Mouse (Mus musculus) duodenum, adult 2 months (tissue): ENCODE results near the gene Parp6. TPM values are rescaled to one million over a fixed set of nuclear protein-coding genes. Genes with fewer than 3 reads are reported as not detected.

Source experiments
- polyA plus RNA-seq: library from polyadenylated mRNA; depleted of rRNA; stranded (reverse); fragments of >200 nt; gene quantifications from 2 replicates; pipeline ENCODE4 v1.2.3, GENCODE M21; 2012; ENCODE audit warnings: low replicate concordance; rRNA removed

The Parp6 gene
- polyA plus RNA-seq = 4.0 and 5.6 TPM in 2 replicates

GRCm38 (mm10) chr9:59616622-59617306 lies at the start of gene Parp6:
TSS of gene Parp6 (plus strand) at chr9:59617284.

DNA sequence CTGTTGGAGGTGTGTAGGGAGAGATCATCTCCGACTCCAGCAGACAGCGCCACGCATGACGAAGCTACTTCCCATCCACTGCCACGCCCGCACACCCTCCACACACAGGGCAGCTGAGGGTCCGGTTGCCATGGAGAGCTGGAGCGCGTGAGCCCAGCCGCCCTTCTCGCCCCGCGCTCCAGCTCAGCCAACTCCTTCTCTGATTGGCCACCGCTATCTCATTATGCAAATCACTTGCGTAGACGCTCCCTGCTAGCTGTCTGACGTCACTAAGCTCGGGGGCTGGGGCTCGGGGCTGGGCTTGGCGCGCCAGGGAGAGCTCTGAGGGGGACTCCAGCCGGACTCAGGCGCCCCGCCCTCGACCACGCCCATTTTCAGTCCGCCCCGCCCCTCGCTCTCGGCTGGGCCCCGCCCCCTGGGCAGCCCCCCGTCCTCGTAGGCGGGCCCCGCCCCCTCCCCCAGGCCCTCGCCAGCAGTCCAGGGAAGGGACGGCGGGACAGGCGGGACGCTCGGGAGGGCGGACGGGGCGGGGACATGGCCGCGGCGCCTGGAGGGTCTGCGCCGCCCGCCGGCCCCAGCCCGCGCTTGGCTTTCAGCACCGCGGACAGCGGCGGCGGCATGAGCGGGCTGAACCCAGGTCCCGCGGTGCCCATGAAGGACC lies 39.1 kb upstream of the Parp6 start, which contains the start of gene Celf6:
Gene Celf6, plus strand, starts transcription at position 74 of the 661 bp plus-strand sequence.

DNA sequence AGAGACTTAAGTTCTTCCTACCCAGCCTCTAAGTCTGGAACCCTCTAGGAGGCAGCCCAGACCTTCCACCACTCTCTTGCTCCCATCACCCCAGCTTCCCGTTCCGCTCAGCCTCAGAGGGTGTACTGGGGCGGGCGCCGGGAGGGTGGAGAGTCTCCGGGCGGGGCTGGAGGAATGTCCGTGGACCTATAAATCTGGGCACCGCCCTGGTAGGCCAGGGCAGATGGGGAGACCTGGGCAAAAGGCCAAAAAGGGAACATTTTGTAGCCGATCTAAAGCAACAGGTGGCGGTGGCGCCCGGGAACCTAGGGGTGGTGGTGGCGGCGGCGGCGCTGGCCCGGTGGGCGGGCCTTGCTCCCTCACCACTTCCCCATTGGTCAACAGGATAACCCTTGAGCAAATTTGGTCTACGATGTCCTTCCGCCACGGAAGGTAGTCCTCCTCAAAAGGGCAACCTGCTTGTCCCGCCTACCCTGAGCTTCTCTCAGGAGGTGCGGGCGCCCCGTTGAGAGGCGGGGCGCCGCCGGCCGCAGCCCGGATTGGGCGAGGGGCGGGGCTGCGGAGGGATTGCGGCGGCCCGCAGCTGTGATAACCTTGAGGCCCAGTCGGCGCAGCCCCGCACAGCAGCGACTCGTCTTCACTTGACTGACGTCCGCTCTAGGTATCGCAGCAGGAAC lies 39.0 kb downstream of the Parp6 start, which contains the start of gene Pkm:
Gene Pkm, plus strand, starts transcription at position 411 of the 677 bp plus-strand sequence.

DNA sequence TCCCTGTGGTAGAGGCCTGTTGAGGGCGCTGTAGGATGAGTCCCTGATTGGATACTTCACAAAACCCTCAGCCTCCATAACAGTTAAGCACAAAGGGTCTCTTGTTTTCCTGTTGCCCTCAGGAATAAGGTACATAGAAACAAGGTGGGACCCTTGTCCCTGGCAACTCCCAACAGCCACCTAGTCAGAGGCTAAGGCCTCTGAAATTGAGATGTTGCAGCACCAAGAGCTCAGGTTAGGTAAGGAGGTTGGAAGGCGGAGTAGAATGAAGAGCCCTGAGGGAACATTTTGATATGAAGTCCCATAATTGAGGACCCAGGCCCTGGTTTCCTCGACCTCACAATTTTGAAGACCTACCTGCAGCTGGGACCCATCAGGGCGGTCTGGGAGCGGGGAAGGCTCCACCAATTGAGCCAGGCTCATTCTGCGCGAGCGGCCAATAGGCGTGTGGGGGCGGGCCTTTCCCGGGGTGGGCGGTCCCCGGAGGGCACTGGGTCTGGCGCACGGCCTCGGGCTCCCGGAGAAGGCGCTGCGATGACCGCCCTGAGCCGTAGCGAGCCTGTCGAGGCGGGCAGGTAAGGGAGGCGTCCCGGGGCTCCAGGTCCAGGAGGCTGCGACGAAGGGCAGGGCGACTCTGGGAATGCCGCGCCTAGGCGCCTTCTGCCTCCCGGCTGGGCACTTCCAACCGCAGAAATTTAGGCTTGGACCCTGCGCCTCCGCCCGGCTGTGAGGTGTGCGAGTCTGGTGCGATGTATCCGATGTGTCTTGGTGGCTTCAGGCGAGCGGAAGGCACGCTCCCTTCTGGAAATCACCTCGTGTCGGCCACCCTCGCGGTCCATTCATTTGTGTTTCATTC lies 62.8 kb downstream of the Parp6 start, which contains the start of gene Gramd2:
Gene Gramd2, plus strand, starts transcription at position 467 of the 856 bp plus-strand sequence.

Other genes starting within 250 kb of the Parp6 start
- 3.9 and 7.9 TPM in 2 replicates for gene Arih1, start 130.7 kb upstream of the Parp6 start, polyA plus RNA-seq
- gene Hexa, start 77.7 kb upstream of the Parp6 start, polyA plus RNA-seq = 61.5 and 76.2 TPM in 2 replicates
- not detected in 2 replicates for gene Tmem202, start 77.4 kb upstream of the Parp6 start, polyA plus RNA-seq
- 0.97 and 0.98 TPM in 2 replicates for gene Celf6, start 39.4 kb upstream of the Parp6 start, polyA plus RNA-seq
- 1,340 and 1,514 TPM in 2 replicates for gene Pkm, start 39.1 kb downstream of the Parp6 start, polyA plus RNA-seq
- 6.7 and 7.3 TPM in 2 replicates for gene Gramd2, start 62.9 kb downstream of the Parp6 start, polyA plus RNA-seq
- 0.49 and 1.00 TPM in 2 replicates for gene Senp8, start 133.4 kb downstream of the Parp6 start, polyA plus RNA-seq
- gene Myo9a, start 133.6 kb downstream of the Parp6 start, polyA plus RNA-seq = 0.08 and 0.20 TPM in 2 replicates